Mouse (Mus musculus) activated CD4-positive, CD25-positive, alpha-beta regulatory T cell, adult 9 weeks (primary cell): ENCODE measurements around the gene Unc119b. TPM values are rescaled to one million over a fixed set of nuclear protein-coding genes. Genes with fewer than 3 reads are reported as not detected.

Experiments used
- polyA plus RNA-seq: library from polyadenylated mRNA; unstranded; fragments of 100-300 nt; shearing (Covaris generic); gene quantifications from one replicate; pipeline ENCODE4 v1.2.1, GENCODE M21; 2017

Gene Unc119b
- polyA plus RNA-seq = 43.7 TPM

DNA sequence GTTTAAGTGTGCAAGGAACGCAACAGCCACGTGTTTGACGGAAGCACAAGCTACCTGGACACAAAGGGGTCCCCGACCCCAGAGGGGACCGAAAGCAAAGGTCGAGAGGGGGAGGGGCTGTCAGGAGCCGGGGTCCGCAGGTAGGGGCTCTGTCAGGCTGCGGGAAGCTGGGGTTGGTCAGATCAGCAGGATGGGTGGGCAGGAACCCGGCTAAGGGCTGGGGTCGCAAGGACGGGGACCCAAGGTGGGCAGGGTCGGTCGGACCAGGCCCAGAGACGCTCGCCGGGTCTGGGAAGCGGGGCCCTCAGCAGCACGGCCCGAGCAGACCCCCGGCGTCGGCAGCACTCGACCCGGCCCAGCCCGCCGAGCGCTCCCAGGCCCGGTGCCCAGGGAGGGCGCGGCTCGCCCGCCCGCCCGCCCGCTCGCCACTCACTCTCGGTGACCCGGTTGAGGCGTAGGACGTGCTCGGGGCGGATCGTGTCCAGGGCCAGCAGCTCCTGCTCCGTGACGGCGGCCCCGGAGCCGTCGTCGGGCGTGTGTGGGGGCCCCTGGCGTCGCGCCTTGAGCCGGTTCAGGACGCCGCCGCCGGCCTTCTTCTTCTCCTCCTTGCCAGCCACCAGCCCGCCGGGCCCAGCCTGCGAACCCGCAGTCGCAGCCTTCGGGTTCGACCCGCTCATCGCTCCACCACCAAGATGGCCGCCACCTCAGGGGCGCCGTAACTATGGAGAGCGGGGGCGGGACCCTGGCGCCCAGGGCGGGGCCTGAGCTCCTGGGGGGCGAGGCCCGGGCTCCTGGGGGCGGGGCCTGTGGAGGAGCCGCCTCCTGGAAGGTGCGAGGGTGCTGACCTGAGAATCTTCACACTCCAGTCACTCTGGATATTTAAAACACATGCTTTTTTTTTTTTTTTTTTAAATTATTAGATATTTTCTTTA lies at the start of gene Unc119b:
Unc119b (minus strand) TSS at position 742 of the 932 bp plus-strand sequence.

DNA sequence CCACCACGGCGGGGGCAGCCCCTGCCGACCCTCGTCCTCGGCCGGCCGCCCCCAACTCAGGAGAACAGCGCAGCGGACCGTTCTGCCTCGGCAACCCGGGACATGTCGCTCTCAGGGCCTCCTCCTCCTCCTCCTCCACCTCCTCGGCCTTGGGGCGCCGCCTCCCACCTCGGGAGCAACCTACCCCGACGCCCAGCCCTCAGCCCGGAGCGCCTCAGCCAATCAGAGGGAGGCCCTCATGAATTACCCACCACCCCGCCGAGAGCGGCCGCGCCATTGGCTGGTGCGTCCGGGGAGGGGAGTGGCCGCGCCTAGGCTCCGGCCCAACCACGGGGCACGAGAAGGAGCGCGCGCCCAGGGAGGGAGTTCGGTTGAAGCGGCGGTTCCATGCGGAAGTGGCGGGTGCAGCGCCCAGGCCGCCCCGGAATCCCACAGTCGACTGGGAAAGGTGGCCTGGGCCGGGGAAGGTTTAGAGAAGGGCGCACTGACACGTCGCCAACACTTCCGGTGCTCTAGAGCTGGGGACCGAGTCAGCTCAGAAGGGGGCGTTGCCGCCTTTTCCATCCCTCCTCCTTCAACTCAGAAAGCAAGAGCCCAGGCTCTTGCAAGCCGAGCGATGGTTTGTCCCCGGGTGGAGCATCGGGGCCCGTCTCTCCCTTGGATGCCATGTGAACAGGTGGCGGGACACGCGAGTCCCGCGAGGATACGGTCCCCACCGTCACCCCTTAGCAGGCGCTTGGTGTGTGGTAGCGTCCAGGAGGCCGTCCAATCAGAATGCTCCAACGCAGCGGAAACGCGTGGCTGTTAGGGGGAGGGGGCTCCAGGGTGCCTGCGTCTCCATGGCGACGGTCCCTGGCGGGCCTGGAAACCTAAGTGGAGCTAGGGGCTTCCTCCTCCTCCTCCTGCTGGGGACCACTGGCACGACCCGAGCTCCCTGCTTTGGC lies 23.5 kb upstream of the Unc119b start, which contains the start of gene Mlec:
Mlec (minus strand) TSS at position 140 of the 944 bp plus-strand sequence.

GRCm38 (mm10) chr5:115118961-115119570 lies 15.7 kb downstream of the Unc119b start, which contains the start of gene Acads:
TSS of gene Acads (minus strand) at chr5:115119346.

DNA sequence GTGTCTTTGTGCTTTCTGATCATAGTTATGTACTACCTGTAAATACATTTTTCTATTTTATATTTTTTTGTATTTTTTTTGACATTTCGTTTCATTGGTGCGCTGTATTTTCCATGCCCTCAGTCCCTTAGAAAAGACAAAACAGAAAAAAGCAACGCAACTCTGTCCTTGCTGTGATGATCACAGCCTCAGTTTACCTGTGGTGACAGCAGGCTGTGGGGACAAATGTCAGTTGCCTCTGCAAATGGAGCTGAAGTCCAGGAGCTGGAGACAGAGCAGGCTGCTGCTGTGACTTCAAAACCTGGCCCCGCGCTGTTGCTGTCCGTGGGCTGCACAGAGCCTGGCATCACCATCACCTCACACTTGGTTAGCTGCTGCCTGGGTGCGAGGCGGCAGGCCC lies 36.6 kb downstream of the Unc119b start, which contains the start of gene Gm10401:
Gm10401 (minus strand) TSS at position 101 of the 400 bp plus-strand sequence.

Other genes with a start within 250 kb of the Unc119b start
- gene Oasl2, start 238.0 kb downstream of the Unc119b start, polyA plus RNA-seq = 27.2 TPM
- 11.9 TPM for gene Oasl1, start 211.7 kb downstream of the Unc119b start, polyA plus RNA-seq
- 56.7 TPM for gene 2210016L21Rik, start 192.8 kb downstream of the Unc119b start, polyA plus RNA-seq
- not detected for gene Hnf1a, start 163.9 kb downstream of the Unc119b start, polyA plus RNA-seq
- 3.1 TPM for gene Sppl3, start 123.8 kb downstream of the Unc119b start, polyA plus RNA-seq
- 1.5 TPM for gene Gm10401, start 36.7 kb downstream of the Unc119b start, polyA plus RNA-seq
- 40.4 TPM for gene Acads, start 15.6 kb downstream of the Unc119b start, polyA plus RNA-seq
- 66.1 TPM for gene Mlec, start 23.2 kb upstream of the Unc119b start, polyA plus RNA-seq
- gene Cabp1, start 59.4 kb upstream of the Unc119b start, polyA plus RNA-seq = not detected
- gene Pop5, start 100.9 kb upstream of the Unc119b start, polyA plus RNA-seq = 114 TPM
- gene Rnf10, start 137.9 kb upstream of the Unc119b start, polyA plus RNA-seq = 24.5 TPM
- 43.9 TPM for gene Coq5, start 144.7 kb upstream of the Unc119b start, polyA plus RNA-seq
- gene Dynll1, start 166.0 kb upstream of the Unc119b start, polyA plus RNA-seq = 707 TPM
- 13.3 TPM for gene Srsf9, start 192.2 kb upstream of the Unc119b start, polyA plus RNA-seq
- 19.3 TPM for gene Gatc, start 206.2 kb upstream of the Unc119b start, polyA plus RNA-seq
- 58.1 TPM for gene Triap1, start 206.2 kb upstream of the Unc119b start, polyA plus RNA-seq
- 558 TPM for gene Cox6a1, start 214.0 kb upstream of the Unc119b start, polyA plus RNA-seq